Mouse (Mus musculus) forebrain, embryonic 16.5 days (tissue): ENCODE measurements around the gene Mslnl. TPM values are rescaled to one million over a fixed set of nuclear protein-coding genes. Genes with fewer than 3 reads are reported as not detected.
A peak's percentile ranks its signal among the peaks of the same experiment; 100 is the strongest.

Source experiments
- ATAC-seq: fragments of 200-750 bp; cut with Nextera tagmentation; 2 replicates; pipeline ENCODE4 v1.8.0; 2017; ENCODE audit warnings: mild to moderate bottlenecking, moderate library complexity
- H3K27ac ChIP-seq: fragments of 300-500 bp; sonication (generic); 2 replicates; pipeline ENCODE4 v1.5.1; 2014; ENCODE audit warnings: low read length, control low read depth
- H3K27me3 ChIP-seq: fragments of 300-500 bp; sonication (generic); replicated peaks from 2 replicates; pipeline ENCODE4 v1.6.1; 2014; ENCODE audit warnings: low read length; ENCODE audit not compliant: control insufficient read depth, insufficient read depth
- H3K36me3 ChIP-seq: fragments of 300-500 bp; sonication (generic); 2 replicates; pipeline ENCODE4 v1.6.1; 2014; ENCODE audit not compliant: control insufficient read depth, insufficient read depth
- H3K4me1 ChIP-seq: fragments of 300-500 bp; sonication (generic); replicated peaks from 2 replicates; pipeline ENCODE4 v1.6.1; 2014; ENCODE audit warnings: low read length; ENCODE audit not compliant: control insufficient read depth, insufficient read depth
- H3K4me2 ChIP-seq: fragments of 300-500 bp; sonication (generic); 2 replicates; pipeline ENCODE4 v1.6.1; 2014; ENCODE audit warnings: mild to moderate bottlenecking, low read length, control low read depth
- H3K4me3 ChIP-seq: fragments of 300-500 bp; sonication (generic); replicated peaks from 2 replicates; pipeline ENCODE4 v1.5.1; 2014; ENCODE audit warnings: mild to moderate bottlenecking, low read length, control low read depth
- H3K9ac ChIP-seq: fragments of 300-500 bp; sonication (generic); replicated peaks from 2 replicates; pipeline ENCODE4 v1.6.1; 2014; ENCODE audit warnings: low read depth, low read length, control low read depth
- H3K9me3 ChIP-seq: fragments of 300-500 bp; sonication (generic); 2 replicates; pipeline ENCODE4 v1.6.1; 2016; ENCODE audit warnings: low read length; ENCODE audit not compliant: control insufficient read depth
- WGBS: fragments of 180-500 bp; shearing (Covaris S2); extraction: QIAGEN DNeasy Blood & Tissue Kit; methylation state at CpG from one replicate; pipeline ENCODE4 v1.1.7; 2014; 5-methylcytosine and 5-hydroxymethylcytosine counted together
- polyA plus RNA-seq: library from polyadenylated mRNA; unstranded; fragments of >200 nt; fragmentation: Nextera tagmentation; extraction: Ambion mirVana; gene quantifications from 2 replicates; pipeline ENCODE4 v1.2.1, GENCODE M21; 2015

Gene Mslnl
- polyA plus RNA-seq, 1 experiment from 2014 or later, result not detected

DNA sequence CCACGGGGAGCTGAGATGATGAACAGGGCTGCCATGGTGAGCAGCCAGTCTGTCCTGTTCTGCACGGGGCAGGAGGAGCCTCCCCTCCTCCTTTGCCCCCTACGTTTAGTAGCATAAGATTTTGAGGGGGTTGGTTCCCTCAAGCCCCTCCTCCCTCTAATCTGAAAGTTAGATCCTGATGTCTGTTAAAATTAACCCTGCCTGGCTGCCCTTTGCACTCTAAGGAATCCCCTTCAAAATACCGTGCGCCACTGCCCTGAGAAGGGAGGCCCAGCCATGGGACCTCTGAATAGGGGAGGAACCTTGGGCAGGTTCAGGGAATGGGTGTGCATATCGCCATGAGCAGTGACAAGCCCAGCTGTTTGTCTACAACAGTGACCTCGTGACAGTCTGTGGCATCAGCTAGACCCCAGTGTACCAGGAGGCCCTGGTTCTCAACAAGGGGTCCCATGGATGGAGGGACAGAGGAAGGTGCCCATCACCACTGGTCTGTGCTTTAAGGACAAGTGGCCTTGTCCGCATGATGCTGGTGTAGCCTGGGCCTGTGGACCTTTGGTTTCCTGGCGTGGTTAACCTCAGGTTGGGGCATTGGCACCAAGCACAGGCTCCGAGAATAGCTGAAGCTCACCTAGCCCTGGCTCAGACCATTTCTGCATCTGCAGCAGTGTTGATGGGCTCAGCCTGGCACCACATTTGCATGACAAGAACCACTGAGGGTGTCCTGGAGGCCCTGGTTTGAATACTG is 39.6 kb downstream of the Mslnl start:
- H3K4me2 ChIP-seq, result no peak overlapping the region
- H3K27ac ChIP-seq, result no peak overlapping the region
- peaks cover 11% of the 10 kb centered on the region for H3K4me1 ChIP-seq
- no peaks in the 10 kb centered on the region for H3K36me3 ChIP-seq
- H3K9me3 ChIP-seq, result no peaks in the 10 kb centered on the region
- no peaks in the 10 kb centered on the region for H3K27me3 ChIP-seq
- H3K9ac ChIP-seq, result no peak overlapping the region
- WGBS, result 82% methylated on average over 10 of the region's 10 CpGs
- ATAC-seq, result no peak
- no peak overlapping the region for H3K4me3 ChIP-seq

DNA sequence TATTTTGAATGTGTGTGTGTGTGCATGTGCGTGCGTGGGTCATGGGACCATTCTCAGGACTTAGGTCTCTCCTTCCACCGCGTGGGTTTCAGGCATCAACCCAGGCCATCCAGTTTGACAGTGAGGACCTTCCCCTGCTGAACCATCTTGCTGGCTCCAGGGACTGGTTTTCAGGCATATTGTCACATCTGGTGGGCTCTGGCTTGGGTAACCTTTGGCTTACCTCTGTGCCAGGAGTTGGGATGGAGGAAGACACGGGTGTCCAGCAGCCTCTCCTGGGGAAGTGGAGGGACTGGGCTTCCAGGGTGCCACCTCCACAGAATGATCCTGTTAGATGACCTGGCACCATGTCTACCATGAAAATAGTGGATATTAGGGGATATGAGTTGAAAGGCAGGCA is 42.1 kb downstream of the Mslnl start:
- WGBS, result 92% methylated on average over 5 of the region's 5 CpGs
- Histone ChIP-seq H3K4me3 (no peak overlapping the region), H3K27ac (no peak overlapping the region), H3K4me2 (no peak overlapping the region), H3K4me1 (peaks cover 11% of the 10 kb centered on the region), H3K9me3 (no peaks in the 10 kb centered on the region), H3K36me3 (peaks cover 10% of the 10 kb centered on the region; the same call in 1 of the 2 replicates), H3K9ac (no peak overlapping the region), H3K27me3 (no peaks in the 10 kb centered on the region)
- no peak for ATAC-seq

DNA sequence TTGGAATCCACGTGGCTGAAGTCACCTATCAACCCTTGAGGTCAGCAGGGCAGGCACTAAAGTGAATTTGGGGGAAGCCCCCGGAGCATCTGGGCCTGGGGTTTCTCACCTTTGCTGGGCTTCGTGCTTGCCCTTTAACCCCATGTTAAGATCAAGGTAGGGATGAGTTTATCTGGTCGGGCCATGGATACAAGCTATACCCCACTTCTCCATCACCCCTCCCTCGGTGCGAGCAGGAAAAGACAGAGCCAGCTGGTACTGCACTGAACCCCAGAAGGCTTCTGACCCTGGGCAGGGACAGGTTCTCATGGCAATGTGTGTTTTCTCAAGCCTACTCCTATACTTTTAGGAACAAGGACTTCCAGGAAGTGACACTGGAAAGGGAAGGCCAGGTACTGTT is 45.5 kb downstream of the Mslnl start:
- Histone ChIP-seq H3K27me3 (no peaks in the 10 kb centered on the region), H3K36me3 (peaks cover 10% of the 10 kb centered on the region; the same call in 1 of the 2 replicates), H3K4me1 (peaks cover 18% of the 10 kb centered on the region), H3K9me3 (no peaks in the 10 kb centered on the region), H3K27ac (no peak overlapping the region), H3K4me3 (no peak overlapping the region), H3K9ac (no peak overlapping the region), H3K4me2 (no peak overlapping the region)
- ATAC-seq, result no peak
- WGBS, result 77% methylated on average over 6 of the region's 6 CpGs

DNA sequence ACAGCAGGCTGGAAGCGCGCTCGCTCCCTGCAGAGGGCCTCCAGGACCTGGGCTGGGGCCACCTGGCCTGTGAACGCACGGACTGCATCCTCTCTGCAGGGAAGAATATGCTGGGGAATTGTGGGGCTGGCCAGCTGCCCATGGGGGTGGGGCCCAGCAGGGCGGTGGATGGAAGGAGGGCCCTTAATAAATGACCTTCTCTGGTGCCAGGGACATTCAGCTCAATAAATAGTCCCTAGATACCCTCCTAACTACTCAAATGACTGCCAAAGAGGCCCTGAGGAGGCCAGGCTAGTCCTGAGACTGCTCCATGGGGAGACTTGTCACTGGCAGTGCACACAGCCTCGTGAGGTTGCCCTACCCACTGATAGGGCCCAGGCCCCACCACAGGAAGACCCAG is 47.2 kb downstream of the Mslnl start:
- Histone ChIP-seq H3K9me3 (no peaks in the 10 kb centered on the region), H3K9ac (no peak overlapping the region), H3K4me1 (peaks cover 18% of the 10 kb centered on the region), H3K4me3 (no peak overlapping the region), H3K4me2 (no peak overlapping the region), H3K27ac (no peak overlapping the region), H3K36me3 (peaks cover 10% of the 10 kb centered on the region; the same call in 1 of the 2 replicates), H3K27me3 (no peaks in the 10 kb centered on the region)
- ATAC-seq, result no peak
- 70% methylated on average over 7 of the region's 7 CpGs for WGBS

DNA sequence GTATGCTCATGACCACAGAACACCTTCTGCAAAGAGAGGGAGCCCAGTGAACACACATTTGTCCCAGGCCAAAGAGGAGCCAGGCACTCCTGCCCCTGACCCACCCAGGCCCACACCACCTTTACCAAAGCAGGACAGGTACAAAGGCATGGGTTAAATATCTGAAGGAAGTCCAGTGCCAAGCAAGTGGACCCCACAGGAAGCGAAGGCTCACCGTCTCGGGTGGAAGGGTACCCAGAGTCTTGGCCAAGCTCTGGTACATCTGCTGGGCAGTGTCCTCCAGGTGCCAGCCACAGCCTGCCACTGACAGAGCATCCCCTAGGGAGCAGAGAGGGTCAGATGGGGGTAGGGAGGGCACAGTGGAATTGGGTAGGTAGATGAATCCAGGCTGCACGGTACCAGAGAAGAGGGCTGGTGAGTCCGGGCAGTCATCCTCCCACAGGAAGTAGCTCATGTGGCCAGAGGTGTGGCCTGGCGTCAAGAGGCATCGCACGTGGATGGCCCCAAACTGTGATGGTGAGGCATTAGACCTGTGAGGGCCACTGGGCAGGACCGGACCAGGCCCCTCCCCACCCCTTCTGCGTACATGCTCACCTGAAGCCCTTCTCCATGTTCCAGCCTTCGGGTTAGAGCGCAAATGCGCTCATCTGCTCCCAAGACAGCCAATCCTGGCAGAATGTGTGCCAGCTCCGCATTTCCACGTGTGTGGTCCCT is 48.2 kb downstream of the Mslnl start:
- H3K4me1 ChIP-seq, result peaks cover 18% of the 10 kb centered on the region
- no peak for ATAC-seq
- H3K4me2 ChIP-seq, result peak overlapping the region; percentile 84
- peaks cover 10% of the 10 kb centered on the region; the same call in 1 of the 2 replicates for H3K36me3 ChIP-seq
- H3K9me3 ChIP-seq, result no peaks in the 10 kb centered on the region
- peak overlapping the region; percentile 72 for H3K9ac ChIP-seq
- 76% methylated on average over 15 of the region's 15 CpGs for WGBS
- H3K27ac ChIP-seq, result no peak overlapping the region
- peak overlapping the region; percentile 75 for H3K4me3 ChIP-seq
- no peaks in the 10 kb centered on the region for H3K27me3 ChIP-seq

DNA sequence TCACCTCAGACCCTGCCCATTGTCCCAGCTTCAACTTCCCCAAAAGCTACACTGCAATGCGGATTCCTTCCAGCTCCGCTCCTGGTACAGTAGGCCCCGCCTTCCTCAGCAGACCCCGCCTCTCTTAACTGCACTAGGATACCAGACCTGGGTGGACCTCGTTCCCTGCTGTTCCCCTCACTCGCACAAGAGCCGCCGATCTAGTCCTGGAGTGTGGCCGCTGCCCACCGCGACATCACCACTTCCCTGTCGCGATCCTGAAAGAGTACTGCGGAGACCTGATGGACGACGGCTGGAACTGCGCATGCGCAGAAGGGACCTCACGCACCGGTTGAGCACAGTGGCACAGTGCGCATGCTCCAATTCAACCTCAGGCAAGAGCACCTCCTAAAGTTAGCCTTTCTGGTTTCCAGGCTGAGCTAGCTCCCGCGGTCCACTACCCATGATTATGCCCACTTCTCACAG is 49.5 kb downstream of the Mslnl start, which contains the start of gene Haghl:
Gene Haghl (minus strand): TSS at position 393 of the 465 bp plus-strand sequence.
- H3K27me3 ChIP-seq, result no peaks in the 10 kb centered on the region
- H3K4me2 ChIP-seq, result peak within 1 kb of the TSS; percentile 84
- peak within 1 kb of the TSS; percentile 75 for H3K4me3 ChIP-seq
- peak within 1 kb of the TSS; percentile 86 for H3K27ac ChIP-seq
- WGBS, result under 1% methylated on average over 23 of the region's 23 CpGs
- H3K4me1 ChIP-seq, result peaks cover 18% of the 10 kb centered on the region
- H3K9me3 ChIP-seq, result no peaks in the 10 kb centered on the region
- peak within 1 kb of the TSS; percentile 72 for H3K9ac ChIP-seq
- H3K36me3 ChIP-seq, result peaks cover 10% of the 10 kb centered on the region; the same call in 1 of the 2 replicates
- ATAC-seq, result peak; percentile 86

DNA sequence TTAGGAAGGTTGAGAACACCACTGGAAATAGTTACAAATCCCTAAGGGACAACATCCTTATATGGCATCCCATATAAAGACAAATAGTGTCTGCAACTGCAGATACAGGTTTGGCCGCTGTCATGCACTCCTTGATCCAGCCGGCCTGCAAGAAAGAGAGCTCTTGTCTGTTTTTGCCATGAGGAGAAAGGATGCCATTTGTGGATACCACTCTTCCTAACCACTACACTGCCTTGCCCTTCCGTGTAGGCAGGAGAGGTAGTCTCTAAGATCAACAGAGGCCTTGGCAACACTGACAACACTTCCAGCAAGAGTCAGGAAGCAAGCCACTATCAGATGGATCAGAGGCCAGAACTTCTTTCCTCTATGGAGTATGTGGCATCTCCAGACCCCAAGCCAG is 50.4 kb downstream of the Mslnl start, which contains the start of gene Ccdc78:
Gene Ccdc78 (plus strand): TSS at position 301 of the 400 bp plus-strand sequence.
- no peak for ATAC-seq
- Histone ChIP-seq H3K4me3 (peak within 1 kb of the TSS; percentile 75), H3K4me2 (peak within 1 kb of the TSS; percentile 84), H3K27me3 (no peaks in the 10 kb centered on the region), H3K9me3 (no peaks in the 10 kb centered on the region), H3K36me3 (peaks cover 10% of the 10 kb centered on the region; the same call in 1 of the 2 replicates), H3K4me1 (peaks cover 28% of the 10 kb centered on the region), H3K9ac (peak within 1 kb of the TSS; percentile 72), H3K27ac (peak within 1 kb of the TSS; percentile 86)
- WGBS, result 88% methylated on average over 3 of the region's 3 CpGs

DNA sequence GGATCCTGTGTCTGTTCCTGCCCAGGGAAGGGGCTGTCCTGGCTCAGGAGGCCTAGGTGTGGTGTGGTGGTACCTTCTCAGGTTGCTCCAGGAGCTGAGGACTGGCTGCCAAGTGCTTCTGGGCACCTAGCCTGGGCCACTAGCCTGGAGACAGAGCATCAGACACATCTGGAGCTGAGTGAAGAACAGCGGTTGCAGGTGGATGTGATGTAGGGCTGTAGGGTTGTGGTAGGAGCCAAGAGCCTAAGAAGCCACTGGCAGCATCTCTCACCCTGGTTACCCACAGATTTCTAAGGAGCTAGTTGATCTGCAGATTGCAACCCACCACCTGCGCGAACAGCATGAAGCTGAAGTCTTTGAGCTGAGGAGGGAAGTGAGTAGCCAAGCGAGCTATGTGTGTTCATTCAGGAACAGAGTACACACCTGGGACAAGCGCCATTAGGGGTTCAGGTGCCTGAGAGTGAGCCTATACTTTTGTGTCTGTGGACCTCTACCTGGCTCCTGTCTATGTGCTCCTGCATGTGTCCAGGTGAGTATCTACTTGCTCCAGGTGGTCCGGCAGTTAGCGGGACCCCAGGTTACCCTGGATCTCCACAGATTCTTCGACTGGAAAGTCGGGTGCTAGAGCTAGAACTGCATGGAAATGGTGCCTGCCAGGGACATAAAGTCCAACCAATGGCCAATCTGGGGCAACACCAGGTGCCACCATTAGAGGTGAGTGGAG is 51.1 kb downstream of the Mslnl start:
- H3K4me3 ChIP-seq, result no peak overlapping the region
- no peak overlapping the region for H3K4me2 ChIP-seq
- H3K36me3 ChIP-seq, result peaks cover 7% of the 10 kb centered on the region; the same call in 1 of the 2 replicates
- 92% methylated on average over 9 of the region's 9 CpGs for WGBS
- no peak overlapping the region for H3K27ac ChIP-seq
- ATAC-seq, result no peak
- peaks cover 32% of the 10 kb centered on the region for H3K4me1 ChIP-seq
- H3K9me3 ChIP-seq, result no peaks in the 10 kb centered on the region
- H3K9ac ChIP-seq, result no peak overlapping the region
- H3K27me3 ChIP-seq, result no peaks in the 10 kb centered on the region
